ENCODE assay signal across 10 mouse cellular contexts in the genomic region with DNA sequence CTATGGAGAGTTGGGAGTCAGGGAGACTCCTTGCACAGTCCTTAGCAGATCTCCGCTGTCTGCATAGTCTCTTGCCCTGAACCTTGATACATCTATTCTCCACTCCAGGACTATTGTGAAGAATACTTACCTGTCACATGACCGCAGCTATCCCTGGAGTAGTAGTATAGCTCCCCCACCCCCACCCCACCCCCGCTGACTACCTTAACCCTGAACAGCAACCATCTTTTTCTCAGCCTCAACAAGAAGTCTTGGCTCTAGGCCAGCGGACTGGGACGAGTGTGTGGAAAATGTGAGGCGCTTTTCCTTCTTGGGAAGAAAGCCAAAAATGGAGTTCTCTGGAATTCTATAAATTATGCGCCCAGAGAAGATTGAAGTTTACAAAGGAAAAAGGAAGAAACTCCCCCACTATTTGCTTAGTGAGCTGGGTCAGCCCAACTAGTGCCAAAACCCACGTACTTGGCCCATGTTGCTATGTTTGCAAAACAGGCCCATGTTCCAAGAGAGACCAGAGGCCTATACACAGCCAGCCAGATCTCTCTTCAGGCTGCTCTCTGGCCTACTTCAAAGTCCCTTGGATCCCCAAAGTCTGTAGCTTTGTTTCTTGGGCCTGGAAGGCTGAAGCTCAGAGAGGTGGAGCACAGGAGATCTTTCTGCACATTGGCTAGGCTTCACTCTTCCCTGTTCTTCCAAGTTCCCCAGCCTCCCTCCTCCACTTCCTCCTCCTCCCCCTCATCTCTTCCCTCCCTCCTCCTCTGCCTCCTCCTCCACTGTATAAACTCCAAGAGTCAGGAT. TPM values are rescaled to one million over a fixed set of nuclear protein-coding genes. Genes with fewer than 3 reads are reported as not detected.
DNase-seq lines count a peak whose midpoint lies in the region; ATAC-seq and TF ChIP-seq lines count a peak whose summit lies in the region.
"Had no signal": no experiment of that assay in that cellular context is flagged by ENCODE, and none has a peak within 500 bp of the region (broad histone marks: within the 10 kb centered on the region; RNA-seq: fewer than 3 reads in every experiment).

No protein-coding gene starts in this region.

- peak; percentile 77; the same call in 1 of the 2 replicates for ATAC-seq in embryonic facial prominence, embryonic 13.5 days (ENCODE audit: insufficient number of reproducible peaks, insufficient read depth, low FRiP score, low TSS enrichment, low read depth)
- ATAC-seq in heart, embryonic 11.5 days (replicated peaks; ENCODE audit: insufficient number of reproducible peaks, low FRiP score, low TSS enrichment): peak; percentile 47
- ATAC-seq in kidney, embryonic 16.5 days (ENCODE audit: low FRiP score, low TSS enrichment): peak; percentile 70
- ATAC-seq in lung, embryonic 16.5 days (ENCODE audit: low read depth): peak; percentile 91

- H3K27ac ChIP-seq in layer of hippocampus, adult 2 months: peak overlapping the region; percentile 77
- peak overlapping the region; percentile 97 for H3K27ac ChIP-seq in embryonic facial prominence, embryonic 13.5 days
- peak overlapping the region; percentile 91 for H3K27ac ChIP-seq in heart, embryonic 11.5 days (ENCODE audit: low read depth, low read length)
- H3K27ac ChIP-seq in kidney, embryonic 16.5 days (ENCODE audit: low read length): peak overlapping the region; percentile 92
- H3K27ac ChIP-seq in lung, embryonic 16.5 days (ENCODE audit: low read length): peak overlapping the region; percentile 95

- peak in 1 of 2 experiments; percentile 49 for DNase-seq in layer of hippocampus, adult 2 months (ENCODE audit: low spot score in 2 of 2)
- no peak for DNase-seq in layer of hippocampus, postnatal 25 days (ENCODE audit: extremely low spot score in 1 of 2, low spot score in 1 of 2)
- peak; percentile 73 for DNase-seq in testis, postnatal 10 days (ENCODE audit: low spot score)
- no peak for DNase-seq in natural killer cell, adult 2 months (ENCODE audit: low spot score in 2 of 2)

- H3K9ac ChIP-seq in embryonic facial prominence, embryonic 13.5 days: no peak overlapping the region
- H3K9ac ChIP-seq in heart, embryonic 11.5 days (ENCODE audit: low read depth, low read length): peak overlapping the region; percentile 52; the same call in 1 of the 2 replicates
- no peak overlapping the region for H3K9ac ChIP-seq in kidney, embryonic 16.5 days (replicated peaks; ENCODE audit: low read length)
- H3K9ac ChIP-seq in lung, embryonic 16.5 days (ENCODE audit: low read length): peak overlapping the region; percentile 34

- no peaks in the 10 kb centered on the region for H3K9me3 ChIP-seq in embryonic facial prominence, embryonic 13.5 days
- no peaks in the 10 kb centered on the region for H3K9me3 ChIP-seq in heart, embryonic 11.5 days (replicated peaks; ENCODE audit: control insufficient read depth, low read length)
- H3K9me3 ChIP-seq in kidney, embryonic 16.5 days (ENCODE audit: low read length): no peaks in the 10 kb centered on the region
- no peaks in the 10 kb centered on the region for H3K9me3 ChIP-seq in lung, embryonic 16.5 days (ENCODE audit: control insufficient read depth, low read length)

- H3K4me2 ChIP-seq in embryonic facial prominence, embryonic 13.5 days: peak overlapping the region; percentile 11; the same call in 1 of the 2 replicates
- H3K4me2 ChIP-seq in heart, embryonic 11.5 days: peak overlapping the region; percentile 49
- no peak overlapping the region for H3K4me2 ChIP-seq in kidney, embryonic 16.5 days (replicated peaks; ENCODE audit: low read depth, low read length)
- H3K4me2 ChIP-seq in lung, embryonic 16.5 days (ENCODE audit: low read depth, low read length): no peak overlapping the region

- no peak overlapping the region for H3K4me3 ChIP-seq in layer of hippocampus, adult 2 months
- no peak overlapping the region for H3K4me3 ChIP-seq in embryonic facial prominence, embryonic 13.5 days
- no peak overlapping the region for H3K4me3 ChIP-seq in heart, embryonic 11.5 days (ENCODE audit: low read depth, low read length)
- H3K4me3 ChIP-seq in kidney, embryonic 16.5 days (ENCODE audit: low read length): no peak overlapping the region
- H3K4me3 ChIP-seq in lung, embryonic 16.5 days (ENCODE audit: low read length): no peak overlapping the region
- H3K4me3 ChIP-seq: erythroblast, embryonic 14.5 days had no signal

- no peaks in the 10 kb centered on the region for H3K27me3 ChIP-seq in embryonic facial prominence, embryonic 13.5 days
- no peaks in the 10 kb centered on the region for H3K27me3 ChIP-seq in heart, embryonic 11.5 days (ENCODE audit: control insufficient read depth, insufficient read depth, low read length)
- no peaks in the 10 kb centered on the region for H3K27me3 ChIP-seq in kidney, embryonic 16.5 days (ENCODE audit: insufficient read depth, low read length)
- H3K27me3 ChIP-seq in lung, embryonic 16.5 days (ENCODE audit: control insufficient read depth, insufficient read depth, low read depth, low read length): no peaks in the 10 kb centered on the region

- no peak for TF ChIP-seq CTCF in layer of hippocampus, adult 2 months (conservative IDR thresholded peaks at IDR 0.05)

- H3K36me3 ChIP-seq in embryonic facial prominence, embryonic 13.5 days: no peaks in the 10 kb centered on the region
- no peaks in the 10 kb centered on the region for H3K36me3 ChIP-seq in heart, embryonic 11.5 days (ENCODE audit: control insufficient read depth, insufficient read depth, low read length)
- no peaks in the 10 kb centered on the region for H3K36me3 ChIP-seq in kidney, embryonic 16.5 days (ENCODE audit: insufficient read depth, low read length)
- no peaks in the 10 kb centered on the region for H3K36me3 ChIP-seq in lung, embryonic 16.5 days (ENCODE audit: control insufficient read depth, insufficient read depth, low read length)

- H3K4me1 ChIP-seq in embryonic facial prominence, embryonic 13.5 days: peaks cover 44% of the 10 kb centered on the region
- H3K4me1 ChIP-seq in heart, embryonic 11.5 days (ENCODE audit: control insufficient read depth, insufficient read depth, low read length): peaks cover 40% of the 10 kb centered on the region
- peaks cover 31% of the 10 kb centered on the region for H3K4me1 ChIP-seq in kidney, embryonic 16.5 days (ENCODE audit: insufficient read depth, low read length)
- H3K4me1 ChIP-seq in lung, embryonic 16.5 days (replicated peaks; ENCODE audit: control insufficient read depth, insufficient read depth, low read length): peaks cover 37% of the 10 kb centered on the region

- 36% methylated on average over 8 of the region's 8 CpGs for WGBS in embryonic facial prominence, embryonic 13.5 days
- 62% methylated on average over 8 of the region's 8 CpGs for WGBS in heart, embryonic 11.5 days (ENCODE audit: insufficient replicate concordance)
- WGBS in kidney, embryonic 16.5 days: 50% methylated on average over 8 of the region's 8 CpGs
- WGBS in lung, embryonic 16.5 days: 14% methylated on average over 8 of the region's 8 CpGs

RNA-seq across cellular contexts. Expression of gene Ppp1r3c, which starts 48.4 kb away (rescaled TPM):
- 10 to 100 TPM; 54.8 to 70.0 TPM for total RNA-seq in layer of hippocampus, adult 2 months (2021)
- 10 to 100 TPM; 47.4 to 55.9 TPM for total RNA-seq in layer of hippocampus, postnatal 25 days (2021)
- 9.3 and 9.9 TPM in 2 replicates for polyA plus RNA-seq in embryonic facial prominence, embryonic 13.5 days (2015; fragmentation: Nextera tagmentation; extraction: Ambion mirVana)
- 58.4 and 72.9 TPM in 2 replicates for polyA plus RNA-seq in heart, embryonic 11.5 days (2014; fragmentation: Nextera tagmentation; extraction: Ambion mirVana)
- 22.1 and 24.5 TPM in 2 replicates for polyA plus RNA-seq in kidney, embryonic 16.5 days (2015; fragmentation: Nextera tagmentation; extraction: Ambion mirVana)
- polyA plus RNA-seq in lung, embryonic 16.5 days (2015; fragmentation: Nextera tagmentation; extraction: Ambion mirVana): 97.2 and 105 TPM in 2 replicates
- total RNA-seq: neutrophil, adult 5-6 weeks had no signal
- polyA plus RNA-seq: erythroblast, embryonic 14.5 days had no signal

Comparison
In these comparisons a context has a peak if more than half of its experiments do, and no peak if none do; other contexts are left out.
1. H3K4me2 ChIP-seq: peak in embryonic facial prominence, embryonic 13.5 days (single experiment) and heart, embryonic 11.5 days (single experiment); none in kidney, embryonic 16.5 days (single experiment) and lung, embryonic 16.5 days (single experiment).
2. H3K9ac ChIP-seq: peak in heart, embryonic 11.5 days (single experiment) and lung, embryonic 16.5 days (single experiment); none in embryonic facial prominence, embryonic 13.5 days (single experiment) and kidney, embryonic 16.5 days (single experiment).
3. Peak in every context shown above with its lines, with median percentiles within 50 percentile points of each other: H3K27ac ChIP-seq and ATAC-seq.